Mouse (Mus musculus): ENCODE measurements at regions not wholly inside any gene's neighbourhood (a gene's known extent, or its start where the extent isn't known, plus 50 kb on each side); places are given as distances from the start of the nearest gene placed in this dataset.
"Not testable (repeated sequence)": the region's sequence is repeated elsewhere in the genome, so short reads cannot be mapped to it uniquely, and the experiment has no call there.

DNA sequence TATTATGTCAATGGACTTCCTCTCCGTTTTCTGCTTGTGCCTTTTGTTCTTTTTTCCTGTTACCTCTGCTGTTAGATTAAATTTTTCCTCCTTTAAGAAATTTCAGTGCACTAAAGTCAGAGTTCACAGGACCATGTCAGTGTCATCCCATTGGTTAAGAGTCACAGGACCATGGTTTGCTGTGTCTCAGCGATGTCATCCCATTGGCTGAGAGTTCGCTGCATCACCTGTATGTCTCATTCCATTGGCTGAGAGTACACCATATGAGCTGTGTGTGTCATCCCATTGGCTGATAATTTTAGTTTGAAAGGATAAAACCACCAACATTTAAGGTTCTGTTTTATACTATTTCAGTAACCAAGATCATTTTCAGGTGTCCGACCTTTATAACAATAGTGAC lies 50.7 kb upstream of the Jade1 start:
- H3K9me3 ChIP-seq (replicated peaks; ENCODE audit: low read length), result no peaks in the 10 kb centered on the region
- H3K4me1 ChIP-seq (ENCODE audit: control insufficient read depth in 1 of 2, insufficient read depth in 2 of 2), result peaks cover 3 to 17% of the 10 kb centered on the region in 2 experiments
- no peak overlapping the region for H3K9ac ChIP-seq (ENCODE audit: insufficient read depth, low read depth)
- DNase-seq (ENCODE audit: extremely low read depth), result no peak
- no peak overlapping the region for H3K4me2 ChIP-seq (ENCODE audit: insufficient read depth, low read depth, poor library complexity, severe bottlenecking)
- TF ChIP-seq IRF4 (IDR thresholded peaks at IDR 0.05; ENCODE audit: low read depth, low read length) (no peak), TCF12 (IDR thresholded peaks at IDR 0.05; ENCODE audit: low read depth, low read length) (no peak), CTCF (conservative IDR thresholded peaks at IDR 0.05 in 1 of 2, IDR thresholded peaks at IDR 0.05 in 1 of 2; ENCODE audit: low read depth in 2 of 2, low read length in 2 of 2) (no peak), POLR2A (IDR thresholded peaks at IDR 0.05; ENCODE audit: low read depth, low read length) (no peak), MYC (IDR thresholded peaks at IDR 0.05; ENCODE audit: low read depth, low read length) (no peak), USF2 (conservative IDR thresholded peaks at IDR 0.05; ENCODE audit: low read depth, low read length) (no peak), POLR2AphosphoS2 (IDR thresholded peaks at IDR 0.05; ENCODE audit: low read depth, low read length) (no peak), KAT2A (IDR thresholded peaks at IDR 0.05; ENCODE audit: insufficient replicate concordance, low read length) (no peak), EP300 (IDR thresholded peaks at IDR 0.05; ENCODE audit: low read length) (no peak), ZNF384 (IDR thresholded peaks at IDR 0.05; ENCODE audit: low read depth, low read length) (no peak)
- no peaks in the 10 kb centered on the region for H3K79me2 ChIP-seq (replicated peaks; ENCODE audit: control insufficient read depth, extremely low read depth, insufficient read depth, poor library complexity, severe bottlenecking)
- no peaks in the 10 kb centered on the region for H3K36me3 ChIP-seq (replicated peaks in 1 of 2; ENCODE audit: control insufficient read depth in 1 of 2, insufficient read depth in 1 of 2, low read length in 1 of 2)
- dilution Hi-C loops (cut with MboI; ENCODE audit: extremely low pct_ligation_motif_present, extremely low pct_unique_long_range_greater_than_20kb, low sequenced_read_pairs), result no loop called here
- in situ Hi-C loops (cut with MboI; ENCODE audit: low pct_ligation_motif_present, low pct_unique_long_range_greater_than_20kb, low sequenced_read_pairs), result no loop called here
- no peak overlapping the region for H3K27ac ChIP-seq (ENCODE audit: insufficient read depth, low read depth)
- H3K4me3 ChIP-seq (replicated peaks in 1 of 3; ENCODE audit: low read depth in 2 of 3, low read length in 2 of 3, poor library complexity in 1 of 3), result no peak overlapping the region
- H3K27me3 ChIP-seq (replicated peaks), result no peaks in the 10 kb centered on the region

GRCm38 (mm10) chr3:41502161-41502560 lies 53.4 kb upstream of the Jade1 start:
- in situ Hi-C loops (cut with MboI; ENCODE audit: low pct_ligation_motif_present, low pct_unique_long_range_greater_than_20kb, low sequenced_read_pairs) (no loop called here), dilution Hi-C loops (cut with MboI; ENCODE audit: extremely low pct_ligation_motif_present, extremely low pct_unique_long_range_greater_than_20kb, low sequenced_read_pairs) (no loop called here)
- Histone ChIP-seq H3K27me3 (replicated peaks) (no peaks in the 10 kb centered on the region), H3K4me3 (replicated peaks in 1 of 3; ENCODE audit: low read depth in 2 of 3, low read length in 2 of 3, poor library complexity in 1 of 3) (no peak overlapping the region), H3K4me1 (ENCODE audit: control insufficient read depth in 1 of 2, insufficient read depth in 2 of 2) (peaks cover 3 to 22% of the 10 kb centered on the region in 2 experiments), H3K4me2 (ENCODE audit: insufficient read depth, low read depth, poor library complexity, severe bottlenecking) (no peak overlapping the region), H3K36me3 (replicated peaks in 1 of 2; ENCODE audit: control insufficient read depth in 1 of 2, insufficient read depth in 1 of 2, low read length in 1 of 2) (no peaks in the 10 kb centered on the region), H3K27ac (ENCODE audit: insufficient read depth, low read depth) (no peak overlapping the region), H3K9me3 (replicated peaks; ENCODE audit: low read length) (no peaks in the 10 kb centered on the region), H3K9ac (ENCODE audit: insufficient read depth, low read depth) (no peak overlapping the region), H3K79me2 (replicated peaks; ENCODE audit: control insufficient read depth, extremely low read depth, insufficient read depth, poor library complexity, severe bottlenecking) (no peaks in the 10 kb centered on the region)
- TF ChIP-seq ZKSCAN1 (IDR thresholded peaks at IDR 0.05; ENCODE audit: borderline replicate concordance, low read depth, low read length) (no peak), NRF1 (IDR thresholded peaks at IDR 0.05; ENCODE audit: low read depth, low read length) (no peak), JUND (conservative IDR thresholded peaks at IDR 0.05; ENCODE audit: low read depth, low read length) (no peak), RAD21 (IDR thresholded peaks at IDR 0.05; ENCODE audit: low read depth, low read length) (no peak)
- no peak for DNase-seq (ENCODE audit: extremely low read depth)

GRCm38 (mm10) chr3:41501639-41502038 lies 53.9 kb upstream of the Jade1 start:
- DNase-seq (ENCODE audit: extremely low read depth); in situ Hi-C loops (cut with MboI; ENCODE audit: low pct_ligation_motif_present, low pct_unique_long_range_greater_than_20kb, low sequenced_read_pairs); H3K4me3 ChIP-seq (replicated peaks in 1 of 3; ENCODE audit: low read depth in 2 of 3, low read length in 2 of 3, poor library complexity in 1 of 3); H3K9ac ChIP-seq (ENCODE audit: insufficient read depth, low read depth); H3K27me3 ChIP-seq (replicated peaks); H3K9me3 ChIP-seq (replicated peaks; ENCODE audit: low read length); H3K27ac ChIP-seq (ENCODE audit: insufficient read depth, low read depth); H3K79me2 ChIP-seq (replicated peaks; ENCODE audit: control insufficient read depth, extremely low read depth, insufficient read depth, poor library complexity, severe bottlenecking); dilution Hi-C loops (cut with MboI; ENCODE audit: extremely low pct_ligation_motif_present, extremely low pct_unique_long_range_greater_than_20kb, low sequenced_read_pairs); H3K36me3 ChIP-seq (replicated peaks in 1 of 2; ENCODE audit: control insufficient read depth in 1 of 2, insufficient read depth in 1 of 2, low read length in 1 of 2); H3K4me2 ChIP-seq (ENCODE audit: insufficient read depth, low read depth, poor library complexity, severe bottlenecking): not testable (repeated sequence)
- peaks cover 3 to 22% of the 10 kb centered on the region in 2 experiments for H3K4me1 ChIP-seq (ENCODE audit: control insufficient read depth in 1 of 2, insufficient read depth in 2 of 2)

All from CH12.LX (cell line).